Mouse (Mus musculus): Measurements from ENCODE around the gene Tasp1. TPM values are rescaled to one million over a fixed set of nuclear protein-coding genes. Genes with fewer than 3 reads are reported as not detected.

Tasp1 gene
- polyA plus RNA-seq, 1 experiment from 2014 or later: 11.8 TPM

DNA sequence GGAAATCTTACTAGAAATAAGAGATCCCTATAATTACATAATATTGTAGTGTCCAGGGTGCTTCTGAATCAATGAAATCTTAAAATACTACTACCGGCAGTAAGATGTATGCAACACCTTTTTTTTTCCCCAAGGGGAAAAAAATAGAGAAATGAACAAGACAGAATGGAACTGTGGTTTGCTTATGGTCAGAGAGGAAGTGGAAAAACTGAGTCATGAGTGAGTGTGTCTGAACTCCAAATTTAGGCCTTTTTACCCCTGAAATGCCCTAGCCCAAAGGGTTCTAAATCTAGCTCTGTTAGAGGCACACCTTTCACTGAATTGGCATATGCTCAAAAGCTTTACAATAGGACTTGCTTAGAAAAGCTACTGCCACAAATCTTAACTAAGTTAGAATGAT is 225.2 kb downstream of the Tasp1 start:
- no peak overlapping the region for H3K27ac ChIP-seq (ENCODE audit: low read length)
- H3K9ac ChIP-seq (ENCODE audit: low read depth, low read length): no peak overlapping the region
- 71% methylated on average over 1 of the region's 1 CpGs for WGBS (ENCODE audit: insufficient replicate concordance)

DNA sequence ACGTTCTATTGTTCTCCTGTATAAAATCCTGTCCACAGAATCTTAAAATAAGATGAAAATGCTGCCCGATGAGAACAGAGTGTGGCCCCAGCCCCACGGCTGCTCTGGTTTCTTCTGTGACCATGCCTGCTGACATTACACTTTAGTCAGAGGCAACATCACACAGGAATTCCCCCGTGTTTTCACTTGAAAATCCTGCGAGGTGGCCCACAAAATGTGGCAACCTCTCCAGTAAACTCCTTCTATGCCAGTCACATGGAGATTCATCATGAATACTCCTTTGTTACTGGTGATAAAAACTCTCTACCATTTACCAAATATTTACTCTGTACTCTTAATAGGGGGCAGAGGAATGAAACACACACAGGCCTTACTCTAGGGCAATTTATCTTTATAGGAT is 225.7 kb downstream of the Tasp1 start:
- H3K4me1 ChIP-seq (ENCODE audit: control insufficient read depth, low read depth, low read length): no peaks in the 10 kb centered on the region
- no peak for ATAC-seq (ENCODE audit: low read depth)
- no peak overlapping the region for H3K27ac ChIP-seq (ENCODE audit: low read length)
- H3K4me2 ChIP-seq (ENCODE audit: low read depth, low read length): no peak overlapping the region
- H3K36me3 ChIP-seq (ENCODE audit: control insufficient read depth, insufficient read depth): no peaks in the 10 kb centered on the region
- H3K27me3 ChIP-seq (ENCODE audit: control insufficient read depth, insufficient read depth, low read depth, low read length): no peaks in the 10 kb centered on the region
- 61% methylated on average over 5 of the region's 5 CpGs for WGBS (ENCODE audit: insufficient replicate concordance)
- no peak overlapping the region for H3K4me3 ChIP-seq (ENCODE audit: low read depth, low read length)
- no peaks in the 10 kb centered on the region for H3K9me3 ChIP-seq (replicated peaks; ENCODE audit: control insufficient read depth, low read length)
- H3K9ac ChIP-seq (ENCODE audit: low read depth, low read length): no peak overlapping the region

More for the DNA sequence above, 225.2 kb downstream of the Tasp1 start:
- Histone ChIP-seq H3K4me2 (ENCODE audit: low read depth, low read length) (no peak overlapping the region), H3K9me3 (replicated peaks; ENCODE audit: control insufficient read depth, low read length) (no peaks in the 10 kb centered on the region), H3K36me3 (ENCODE audit: control insufficient read depth, insufficient read depth) (no peaks in the 10 kb centered on the region), H3K4me3 (ENCODE audit: low read depth, low read length) (no peak overlapping the region), H3K4me1 (ENCODE audit: control insufficient read depth, low read depth, low read length) (no peaks in the 10 kb centered on the region), H3K27me3 (ENCODE audit: control insufficient read depth, insufficient read depth, low read depth, low read length) (no peaks in the 10 kb centered on the region)
- ATAC-seq (ENCODE audit: low read depth): no peak

DNA sequence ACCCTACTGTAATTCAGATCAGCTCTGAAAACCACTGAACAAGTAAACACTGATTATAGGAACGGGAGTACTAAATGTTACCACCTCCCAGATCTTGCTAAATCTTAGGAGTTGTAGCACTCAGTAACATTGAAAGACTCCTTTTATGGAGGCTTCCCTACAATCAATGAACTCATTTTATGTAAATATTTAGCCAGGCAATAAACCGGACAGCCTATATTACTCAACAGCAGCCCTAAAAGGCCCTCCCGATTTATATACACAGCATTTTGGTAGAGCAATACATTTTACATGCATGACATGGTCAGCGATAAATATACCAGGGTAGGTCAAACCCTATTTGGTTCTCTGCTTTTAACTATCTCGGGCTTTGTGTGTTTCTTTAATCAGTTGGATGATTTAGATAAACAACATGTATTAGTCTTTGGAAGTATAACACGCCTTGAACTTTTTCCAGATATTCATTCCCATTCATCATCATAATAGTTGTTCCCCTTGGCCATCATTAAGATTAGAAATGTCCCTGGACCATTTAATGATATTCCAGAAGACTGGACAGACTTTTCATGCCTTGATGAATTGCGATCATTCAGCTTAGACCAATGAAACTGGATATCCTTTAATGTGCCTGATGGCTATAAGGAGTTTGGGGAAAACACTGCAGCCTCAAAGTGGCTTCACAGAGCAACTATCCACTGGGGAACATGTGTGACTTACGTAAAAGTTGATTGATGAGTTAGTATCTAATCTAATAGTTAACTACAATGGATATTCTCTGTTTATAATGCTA is 244.8 kb downstream of the Tasp1 start:
- Histone ChIP-seq H3K27ac (ENCODE audit: low read length) (no peak overlapping the region), H3K9me3 (replicated peaks; ENCODE audit: control insufficient read depth, low read length) (no peaks in the 10 kb centered on the region), H3K4me2 (ENCODE audit: low read depth, low read length) (no peak overlapping the region), H3K27me3 (ENCODE audit: control insufficient read depth, insufficient read depth, low read depth, low read length) (no peaks in the 10 kb centered on the region), H3K36me3 (ENCODE audit: control insufficient read depth, insufficient read depth) (no peaks in the 10 kb centered on the region), H3K9ac (ENCODE audit: low read depth, low read length) (no peak overlapping the region), H3K4me1 (ENCODE audit: control insufficient read depth, low read depth, low read length) (no peaks in the 10 kb centered on the region), H3K4me3 (ENCODE audit: low read depth, low read length) (no peak overlapping the region)
- no peak for ATAC-seq (ENCODE audit: low read depth)
- WGBS (ENCODE audit: insufficient replicate concordance): 62% methylated on average over 8 of the region's 8 CpGs

DNA sequence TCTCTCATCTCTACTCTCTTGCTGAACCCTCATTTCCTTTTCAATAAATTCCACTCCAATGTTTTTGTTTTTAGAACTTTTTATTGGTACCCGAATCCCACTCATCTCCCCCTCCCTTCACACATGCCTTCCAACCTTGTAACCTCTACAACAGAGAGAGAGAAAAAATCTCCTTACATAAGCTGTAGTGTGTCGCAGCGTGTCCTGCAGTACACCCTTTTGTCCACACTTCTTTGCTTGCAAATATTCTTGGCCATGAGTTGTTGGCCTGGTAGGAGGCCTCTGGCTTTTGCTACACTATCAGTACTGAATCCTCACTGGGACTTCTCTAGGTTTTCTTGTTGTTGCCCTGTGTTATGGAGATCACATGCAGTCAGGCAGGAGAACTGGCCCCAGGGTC is 249.3 kb downstream of the Tasp1 start:
- no peak for ATAC-seq (ENCODE audit: low read depth)
- no peaks in the 10 kb centered on the region for H3K36me3 ChIP-seq (ENCODE audit: control insufficient read depth, insufficient read depth)
- H3K9ac ChIP-seq (ENCODE audit: low read depth, low read length): no peak overlapping the region
- WGBS (ENCODE audit: insufficient replicate concordance): 71% methylated on average over 3 of the region's 3 CpGs
- no peak overlapping the region for H3K27ac ChIP-seq (ENCODE audit: low read length)
- no peak overlapping the region for H3K4me3 ChIP-seq (ENCODE audit: low read depth, low read length)
- no peaks in the 10 kb centered on the region for H3K4me1 ChIP-seq (ENCODE audit: control insufficient read depth, low read depth, low read length)
- no peaks in the 10 kb centered on the region for H3K9me3 ChIP-seq (replicated peaks; ENCODE audit: control insufficient read depth, low read length)
- no peak overlapping the region for H3K4me2 ChIP-seq (ENCODE audit: low read depth, low read length)
- H3K27me3 ChIP-seq (ENCODE audit: control insufficient read depth, insufficient read depth, low read depth, low read length): no peaks in the 10 kb centered on the region

DNA sequence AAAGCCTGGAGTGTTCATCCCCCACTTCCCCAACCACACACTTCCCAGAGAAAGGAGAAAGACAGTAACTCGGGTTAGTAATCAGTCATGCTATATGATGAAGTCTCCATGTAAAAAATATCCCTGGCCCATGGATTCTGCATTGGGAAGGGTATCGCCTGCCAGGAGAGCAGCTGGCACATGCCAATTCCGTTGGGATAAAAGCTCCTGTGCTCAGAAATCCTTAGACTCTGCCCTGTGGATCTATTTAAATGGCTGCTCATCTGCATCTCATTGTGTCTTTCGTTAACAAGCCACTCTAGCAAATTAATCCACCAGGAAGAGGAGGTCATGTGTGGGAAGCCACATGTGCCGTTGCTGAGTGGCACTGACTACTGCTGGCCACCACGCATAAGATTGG is 258.7 kb downstream of the Tasp1 start:
- ATAC-seq (ENCODE audit: low read depth): no peak
- H3K4me3 ChIP-seq (ENCODE audit: low read depth, low read length): no peak overlapping the region
- H3K9me3 ChIP-seq (replicated peaks; ENCODE audit: control insufficient read depth, low read length): no peaks in the 10 kb centered on the region
- H3K4me1 ChIP-seq (ENCODE audit: control insufficient read depth, low read depth, low read length): no peaks in the 10 kb centered on the region
- WGBS (ENCODE audit: insufficient replicate concordance): 63% methylated on average over 6 of the region's 6 CpGs
- H3K36me3 ChIP-seq (ENCODE audit: control insufficient read depth, insufficient read depth): no peaks in the 10 kb centered on the region
- H3K9ac ChIP-seq (ENCODE audit: low read depth, low read length): no peak overlapping the region
- no peak overlapping the region for H3K4me2 ChIP-seq (ENCODE audit: low read depth, low read length)
- H3K27me3 ChIP-seq (ENCODE audit: control insufficient read depth, insufficient read depth, low read depth, low read length): no peaks in the 10 kb centered on the region
- no peak overlapping the region for H3K27ac ChIP-seq (ENCODE audit: low read length)

DNA sequence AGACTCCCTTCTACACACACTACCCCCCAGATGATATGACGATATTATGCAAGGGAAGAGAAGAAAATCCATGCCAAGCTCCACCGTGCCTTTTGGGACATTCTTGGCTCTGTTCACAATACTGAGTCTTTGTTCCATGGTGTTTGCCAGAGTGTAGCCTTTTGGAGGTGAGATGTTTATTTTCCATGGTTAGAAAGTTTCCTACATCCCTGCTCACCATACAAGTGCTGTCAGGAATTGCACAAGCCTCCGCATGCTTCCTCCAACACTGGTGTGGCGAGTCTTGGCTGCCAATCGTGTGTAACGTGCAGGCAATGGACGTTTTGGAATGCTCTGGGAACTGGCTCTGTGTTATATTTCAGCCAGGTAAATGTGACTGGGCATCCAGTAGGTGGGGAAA is 262.6 kb downstream of the Tasp1 start:
- Histone ChIP-seq H3K9ac (ENCODE audit: low read depth, low read length) (no peak overlapping the region), H3K27me3 (ENCODE audit: control insufficient read depth, insufficient read depth, low read depth, low read length) (no peaks in the 10 kb centered on the region), H3K4me1 (ENCODE audit: control insufficient read depth, low read depth, low read length) (no peaks in the 10 kb centered on the region), H3K36me3 (ENCODE audit: control insufficient read depth, insufficient read depth) (no peaks in the 10 kb centered on the region), H3K4me2 (ENCODE audit: low read depth, low read length) (no peak overlapping the region), H3K27ac (ENCODE audit: low read length) (no peak overlapping the region), H3K9me3 (replicated peaks; ENCODE audit: control insufficient read depth, low read length) (no peaks in the 10 kb centered on the region), H3K4me3 (ENCODE audit: low read depth, low read length) (no peak overlapping the region)
- ATAC-seq (ENCODE audit: low read depth): no peak
- 62% methylated on average over 7 of the region's 7 CpGs for WGBS (ENCODE audit: insufficient replicate concordance)

DNA sequence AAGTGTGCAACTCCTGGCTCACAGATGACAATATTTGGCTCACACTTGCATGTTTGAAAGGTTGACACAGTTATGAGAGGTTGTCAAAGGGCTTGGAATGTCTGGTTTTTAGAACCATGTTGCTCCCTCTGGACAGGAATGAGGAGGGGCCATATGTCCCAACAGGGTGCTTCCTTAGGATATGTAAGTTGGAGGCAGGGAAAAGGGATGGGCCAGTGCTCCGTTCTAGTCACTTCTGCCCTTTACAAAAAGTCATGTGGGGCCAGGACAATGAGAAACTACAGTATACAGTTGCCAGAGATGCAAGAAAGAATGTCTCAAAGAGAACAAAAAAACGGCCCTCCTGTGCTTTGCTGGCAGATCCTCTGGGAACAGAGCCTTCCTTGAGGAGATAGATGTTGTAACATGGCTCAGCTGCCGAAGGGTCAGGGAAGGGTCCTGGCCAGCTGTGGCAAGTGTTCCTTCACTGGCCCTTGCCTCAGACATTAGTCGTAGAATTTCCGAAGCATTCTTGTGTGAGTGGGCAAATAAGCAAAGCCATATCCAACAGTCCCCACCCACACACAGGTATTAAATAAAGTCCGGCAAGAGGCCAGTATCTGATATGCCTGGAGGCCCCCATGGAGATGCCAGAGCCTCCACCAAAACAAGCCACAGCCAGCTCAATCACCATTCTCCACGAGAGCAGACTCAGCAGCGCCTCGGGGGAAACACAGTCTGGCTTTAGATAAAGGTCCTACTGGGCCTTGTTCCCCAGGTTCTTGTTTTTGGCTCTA is 274.1 kb downstream of the Tasp1 start:
- Histone ChIP-seq H3K9ac (ENCODE audit: low read depth, low read length) (no peak overlapping the region), H3K4me1 (ENCODE audit: control insufficient read depth, low read depth, low read length) (no peaks in the 10 kb centered on the region), H3K9me3 (replicated peaks; ENCODE audit: control insufficient read depth, low read length) (no peaks in the 10 kb centered on the region), H3K4me2 (ENCODE audit: low read depth, low read length) (no peak overlapping the region), H3K4me3 (ENCODE audit: low read depth, low read length) (no peak overlapping the region), H3K36me3 (ENCODE audit: control insufficient read depth, insufficient read depth) (no peaks in the 10 kb centered on the region), H3K27me3 (ENCODE audit: control insufficient read depth, insufficient read depth, low read depth, low read length) (no peaks in the 10 kb centered on the region), H3K27ac (ENCODE audit: low read length) (no peak overlapping the region)
- no peak for ATAC-seq (ENCODE audit: low read depth)
- WGBS (ENCODE audit: insufficient replicate concordance): 58% methylated on average over 9 of the region's 9 CpGs

DNA sequence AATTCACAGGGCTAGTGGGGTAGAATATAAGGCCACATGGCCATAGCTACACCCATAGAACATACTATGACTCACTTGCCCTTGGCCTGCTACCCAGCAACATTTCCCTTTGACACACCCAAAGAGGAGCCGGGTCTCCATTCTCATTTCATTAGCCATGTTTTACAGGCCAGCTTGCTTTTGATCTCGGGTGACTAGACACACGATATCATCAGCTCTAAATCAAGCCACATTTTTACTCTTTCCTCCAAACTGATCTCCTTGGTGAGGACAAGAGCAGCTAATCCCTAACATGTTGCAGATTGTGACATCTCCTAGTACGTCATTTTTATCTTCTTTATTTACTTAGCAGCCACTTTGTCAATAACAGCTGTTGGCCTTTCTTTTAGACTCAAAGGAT is 277.9 kb downstream of the Tasp1 start:
- no peak for ATAC-seq (ENCODE audit: low read depth)
- Histone ChIP-seq H3K4me2 (ENCODE audit: low read depth, low read length) (no peak overlapping the region), H3K27ac (ENCODE audit: low read length) (no peak overlapping the region), H3K27me3 (ENCODE audit: control insufficient read depth, insufficient read depth, low read depth, low read length) (no peaks in the 10 kb centered on the region), H3K4me3 (ENCODE audit: low read depth, low read length) (no peak overlapping the region), H3K36me3 (ENCODE audit: control insufficient read depth, insufficient read depth) (no peaks in the 10 kb centered on the region), H3K4me1 (ENCODE audit: control insufficient read depth, low read depth, low read length) (no peaks in the 10 kb centered on the region), H3K9ac (ENCODE audit: low read depth, low read length) (no peak overlapping the region), H3K9me3 (replicated peaks; ENCODE audit: control insufficient read depth, low read length) (no peaks in the 10 kb centered on the region)
- WGBS (ENCODE audit: insufficient replicate concordance): 51% methylated on average over 4 of the region's 4 CpGs

DNA sequence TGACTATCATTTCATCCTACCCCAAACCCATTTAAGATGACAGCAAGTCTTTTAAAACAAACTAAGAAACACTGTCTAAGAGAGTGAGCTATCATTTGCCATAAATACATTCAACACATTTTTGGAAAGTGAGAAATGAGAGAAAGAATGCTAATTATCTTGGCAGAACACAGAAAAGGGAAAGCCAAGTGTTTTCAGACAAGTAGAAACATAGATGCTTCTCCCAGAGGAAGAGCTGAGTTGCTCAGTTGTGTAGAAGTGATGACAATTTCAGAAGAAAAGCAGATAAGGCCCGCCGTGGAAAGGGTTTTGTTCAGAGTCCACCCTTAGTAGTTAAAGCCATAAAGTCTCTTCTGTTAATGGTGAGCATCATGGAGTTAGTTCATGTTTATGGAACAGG is 281.7 kb downstream of the Tasp1 start:
- no peaks in the 10 kb centered on the region for H3K27me3 ChIP-seq (ENCODE audit: control insufficient read depth, insufficient read depth, low read depth, low read length)
- no peaks in the 10 kb centered on the region for H3K9me3 ChIP-seq (replicated peaks; ENCODE audit: control insufficient read depth, low read length)
- no peak overlapping the region for H3K4me2 ChIP-seq (ENCODE audit: low read depth, low read length)
- 62% methylated on average over 2 of the region's 2 CpGs for WGBS (ENCODE audit: insufficient replicate concordance)
- H3K9ac ChIP-seq (ENCODE audit: low read depth, low read length): no peak overlapping the region
- no peak overlapping the region for H3K27ac ChIP-seq (ENCODE audit: low read length)
- no peak overlapping the region for H3K4me3 ChIP-seq (ENCODE audit: low read depth, low read length)
- H3K4me1 ChIP-seq (ENCODE audit: control insufficient read depth, low read depth, low read length): no peaks in the 10 kb centered on the region
- ATAC-seq (ENCODE audit: low read depth): no peak
- H3K36me3 ChIP-seq (ENCODE audit: control insufficient read depth, insufficient read depth): no peaks in the 10 kb centered on the region

All from liver, embryonic 16.5 days (tissue).